10 mouse cellular contexts compared by ENCODE assay signal in the genomic region with DNA sequence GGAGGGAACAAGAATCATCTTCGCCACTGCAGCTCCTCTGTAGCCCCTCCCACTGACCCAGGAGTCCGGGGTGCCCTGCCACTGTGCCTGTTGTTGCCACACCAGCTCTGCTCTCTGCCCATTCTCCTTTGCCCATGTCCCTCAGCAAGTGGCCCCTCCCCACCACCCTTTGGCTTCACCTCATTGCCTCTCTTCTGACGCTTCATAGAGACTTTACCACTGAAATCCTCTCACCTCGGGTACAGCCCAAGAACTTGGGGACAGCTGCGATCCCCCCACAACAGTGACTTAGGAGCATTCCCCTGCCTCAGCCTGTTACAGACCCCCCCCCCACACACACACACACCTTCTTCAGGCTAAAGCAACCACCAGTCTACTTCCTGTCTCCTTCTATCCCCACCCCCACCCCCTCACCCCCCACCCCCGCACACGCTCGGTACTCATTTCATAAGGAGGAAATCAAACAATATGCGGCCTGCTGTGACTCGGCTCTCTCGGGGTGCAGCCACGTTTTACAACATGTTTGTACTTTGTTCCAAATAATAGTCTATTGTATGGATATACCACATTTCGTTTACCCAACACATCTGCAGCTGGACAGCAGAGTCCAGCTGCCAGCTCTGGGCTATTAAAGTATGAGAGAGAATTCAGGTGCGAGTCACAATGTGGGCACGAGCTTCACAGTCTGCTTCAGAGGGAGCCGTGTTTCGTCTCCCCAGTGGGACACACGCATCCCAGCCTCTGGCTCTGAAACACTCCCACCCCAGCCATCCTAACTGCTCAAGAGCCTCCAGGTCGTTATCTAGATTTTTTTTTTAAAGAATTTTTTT. TPM values are rescaled to one million over a fixed set of nuclear protein-coding genes. Genes with fewer than 3 reads are reported as not detected.
A peak's percentile ranks its signal among the peaks of the same experiment; 100 is the strongest.
DNase-seq lines count a peak whose midpoint lies in the region; ATAC-seq lines count a peak whose summit lies in the region.
"Had no signal": no experiment of that assay in that cellular context is flagged by ENCODE, and none has a peak within 500 bp of the region (broad histone marks: within the 10 kb centered on the region; RNA-seq: fewer than 3 reads in every experiment).

No protein-coding gene starts in this region.

- WGBS in forebrain, embryonic 10.5 days, result 64% methylated on average over 19 of the region's 19 CpGs
- WGBS in forebrain, embryonic 14.5 days, result 54% methylated on average over 19 of the region's 19 CpGs
- WGBS in midbrain, embryonic 12.5 days, result 55% methylated on average over 19 of the region's 19 CpGs
- WGBS in midbrain, embryonic 11.5 days, result 67% methylated on average over 19 of the region's 19 CpGs
- 60% methylated on average over 19 of the region's 19 CpGs for WGBS in hindbrain, embryonic 11.5 days

- H3K36me3 ChIP-seq in forebrain, embryonic 10.5 days (replicated peaks), result no peaks in the 10 kb centered on the region
- H3K36me3 ChIP-seq in forebrain, embryonic 14.5 days (ENCODE audit: control insufficient read depth, insufficient read depth, low read length), result no peaks in the 10 kb centered on the region
- H3K36me3 ChIP-seq in midbrain, embryonic 12.5 days, result no peaks in the 10 kb centered on the region
- no peaks in the 10 kb centered on the region for H3K36me3 ChIP-seq in midbrain, embryonic 11.5 days (ENCODE audit: control insufficient read depth, insufficient read depth, low read length)
- no peaks in the 10 kb centered on the region for H3K36me3 ChIP-seq in hindbrain, embryonic 11.5 days (ENCODE audit: control insufficient read depth, insufficient read depth, low read length)
- H3K36me3 ChIP-seq: liver, embryonic 13.5 days had no signal

- no peaks in the 10 kb centered on the region for H3K9me3 ChIP-seq in forebrain, embryonic 10.5 days
- no peaks in the 10 kb centered on the region for H3K9me3 ChIP-seq in forebrain, embryonic 14.5 days (replicated peaks; ENCODE audit: control insufficient read depth, low read length)
- no peaks in the 10 kb centered on the region for H3K9me3 ChIP-seq in midbrain, embryonic 12.5 days
- H3K9me3 ChIP-seq in midbrain, embryonic 11.5 days (ENCODE audit: control insufficient read depth, low read length), result no peaks in the 10 kb centered on the region
- no peaks in the 10 kb centered on the region for H3K9me3 ChIP-seq in hindbrain, embryonic 11.5 days (ENCODE audit: control insufficient read depth, low read length)
- H3K9me3 ChIP-seq: liver, embryonic 13.5 days had no signal

- DNase-seq in forebrain, embryonic 10.5 days (ENCODE audit: extremely low spot score, low spot score), result no peak
- DNase-seq in forebrain, embryonic 14.5 days (ENCODE audit: low spot score), result no peak
- DNase-seq in midbrain, embryonic 11.5 days (ENCODE audit: low spot score, missing footprints), result no peak
- DNase-seq in thymus, postnatal 36 days, result peak; percentile 50 to 55
- DNase-seq in hindbrain, embryonic 11.5 days (ENCODE audit: low spot score), result no peak
- DNase-seq in gastrocnemius, postnatal 4 days (ENCODE audit: low spot score in 2 of 2), result no peak
- DNase-seq: adrenal gland, adult 8-10 months; liver, embryonic 13.5 days had no signal

- peaks cover 52% of the 10 kb centered on the region for H3K4me1 ChIP-seq in forebrain, embryonic 10.5 days
- H3K4me1 ChIP-seq in forebrain, embryonic 14.5 days (ENCODE audit: control insufficient read depth, insufficient read depth, low read length), result peaks cover 10% of the 10 kb centered on the region; the same call in 1 of the 2 replicates
- H3K4me1 ChIP-seq in midbrain, embryonic 12.5 days, result peaks cover 37% of the 10 kb centered on the region
- H3K4me1 ChIP-seq in midbrain, embryonic 11.5 days (ENCODE audit: control insufficient read depth, insufficient read depth, low read length), result peaks cover 15% of the 10 kb centered on the region
- no peaks in the 10 kb centered on the region; the same call in none of the 2 replicates for H3K4me1 ChIP-seq in hindbrain, embryonic 11.5 days (replicated peaks; ENCODE audit: control insufficient read depth, insufficient read depth, low read length)

- ATAC-seq in forebrain, embryonic 14.5 days, result no peak
- ATAC-seq in midbrain, embryonic 12.5 days (ENCODE audit: low FRiP score, low read depth), result no peak
- no peak for ATAC-seq in midbrain, embryonic 11.5 days (ENCODE audit: low FRiP score)
- peak; percentile 38; the same call in 1 of the 2 replicates for ATAC-seq in megakaryocyte, adult 5-6 weeks (ENCODE audit: poor library complexity, severe bottlenecking)
- ATAC-seq in hindbrain, embryonic 11.5 days (ENCODE audit: low FRiP score), result no peak

- no peak overlapping the region for H3K9ac ChIP-seq in forebrain, embryonic 14.5 days (ENCODE audit: low read length)
- 0 out of 2 replicates have a peak overlapping the region, but pooled peaks have one; percentile 8 for H3K9ac ChIP-seq in midbrain, embryonic 12.5 days (replicated peaks)
- H3K9ac ChIP-seq in midbrain, embryonic 11.5 days (ENCODE audit: low read length), result no peak overlapping the region
- H3K9ac ChIP-seq in hindbrain, embryonic 11.5 days (ENCODE audit: low read depth, low read length), result no peak overlapping the region
- H3K9ac ChIP-seq: liver, embryonic 13.5 days had no signal

- H3K27me3 ChIP-seq in forebrain, embryonic 10.5 days (ENCODE audit: poor library complexity, severe bottlenecking), result no peaks in the 10 kb centered on the region
- no peaks in the 10 kb centered on the region for H3K27me3 ChIP-seq in forebrain, embryonic 14.5 days (replicated peaks; ENCODE audit: control insufficient read depth, insufficient read depth, low read length)
- peaks cover 40% of the 10 kb centered on the region for H3K27me3 ChIP-seq in midbrain, embryonic 12.5 days
- no peaks in the 10 kb centered on the region; the same call in 1 of the 2 replicates for H3K27me3 ChIP-seq in midbrain, embryonic 11.5 days (ENCODE audit: control insufficient read depth, insufficient read depth, low read length)
- no peaks in the 10 kb centered on the region for H3K27me3 ChIP-seq in hindbrain, embryonic 11.5 days (ENCODE audit: control insufficient read depth, insufficient read depth, low read length)
- H3K27me3 ChIP-seq: liver, embryonic 13.5 days had no signal

- no peak overlapping the region for H3K4me3 ChIP-seq in forebrain, embryonic 10.5 days
- no peak overlapping the region for H3K4me3 ChIP-seq in forebrain, embryonic 14.5 days (ENCODE audit: low read depth, low read length)
- no peak overlapping the region for H3K4me3 ChIP-seq in midbrain, embryonic 12.5 days
- no peak overlapping the region for H3K4me3 ChIP-seq in midbrain, embryonic 11.5 days (ENCODE audit: low read depth, low read length)
- H3K4me3 ChIP-seq in hindbrain, embryonic 11.5 days (ENCODE audit: low read depth, low read length), result no peak overlapping the region
- H3K4me3 ChIP-seq: liver, embryonic 13.5 days had no signal

- peak overlapping the region; percentile 76 for H3K27ac ChIP-seq in forebrain, embryonic 10.5 days
- no peak overlapping the region for H3K27ac ChIP-seq in forebrain, embryonic 14.5 days (ENCODE audit: low read depth, low read length)
- H3K27ac ChIP-seq in midbrain, embryonic 12.5 days (replicated peaks), result no peak overlapping the region
- H3K27ac ChIP-seq in midbrain, embryonic 11.5 days (ENCODE audit: low read depth, low read length), result no peak overlapping the region
- H3K27ac ChIP-seq in hindbrain, embryonic 11.5 days (ENCODE audit: low read depth, low read length), result no peak overlapping the region
- H3K27ac ChIP-seq: liver, embryonic 13.5 days had no signal

- H3K4me2 ChIP-seq in forebrain, embryonic 14.5 days (ENCODE audit: low read length), result no peak overlapping the region
- no peak overlapping the region for H3K4me2 ChIP-seq in midbrain, embryonic 12.5 days (replicated peaks)
- no peak overlapping the region for H3K4me2 ChIP-seq in midbrain, embryonic 11.5 days
- H3K4me2 ChIP-seq in hindbrain, embryonic 11.5 days (replicated peaks; ENCODE audit: low read depth, low read length), result no peak overlapping the region
- H3K4me2 ChIP-seq: liver, embryonic 13.5 days had no signal

RNA-seq across cellular contexts. Expression of a gene that starts 23.5 kb away (rescaled TPM):
- 4.7 and 4.8 TPM in 2 replicates for polyA plus RNA-seq in forebrain, embryonic 10.5 days (2016; fragmentation: Nextera tagmentation; extraction: Ambion mirVana)
- polyA plus RNA-seq in forebrain, embryonic 14.5 days (2014; fragmentation: Nextera tagmentation; extraction: Ambion mirVana), result 5.1 and 6.6 TPM in 2 replicates
- 13.2 and 17.4 TPM in 2 replicates for polyA plus RNA-seq in midbrain, embryonic 12.5 days (2016; fragmentation: Nextera tagmentation; extraction: Ambion mirVana)
- 6.7 and 7.3 TPM in 2 replicates for polyA plus RNA-seq in midbrain, embryonic 11.5 days (2014; fragmentation: Nextera tagmentation; extraction: Ambion mirVana)
- 0.21 TPM in 1 of 2 replicates, not detected in the other for total RNA-seq in megakaryocyte, adult 5-6 weeks (2015)
- total RNA-seq in megakaryocyte, adult 5-6 weeks (2017), result 0.16 and 0.22 TPM in 2 replicates
- 4.1 and 6.0 TPM in 2 replicates for polyA plus RNA-seq in hindbrain, embryonic 11.5 days (2014; fragmentation: Nextera tagmentation; extraction: Ambion mirVana)
- 10 to 100 TPM; 35.8 to 38.1 TPM for total RNA-seq in gastrocnemius, postnatal 4 days (2021)

Comparison
In these comparisons a context has a peak if more than half of its experiments do, and no peak if none do; other contexts are left out.
1. DNase-seq: peak in thymus, postnatal 36 days (2 of 2); none in forebrain, embryonic 10.5 days (single experiment), forebrain, embryonic 14.5 days (single experiment), midbrain, embryonic 11.5 days (single experiment), hindbrain, embryonic 11.5 days (single experiment) and gastrocnemius, postnatal 4 days (0 of 2).